Mouse (Mus musculus) adrenal gland, adult (tissue): ENCODE measurements around the gene Serinc3.
"Not testable (repeated sequence)": the region's sequence is repeated elsewhere in the genome, so short reads cannot be mapped to it uniquely, and the experiment has no call there.

Source experiments
- DNase-seq, 2 experiments: peaks; one replicate each; pipeline ENCODE4 v3.0.0; 2022 to 2023; ENCODE audit warnings: low spot score in 1 of 2; ENCODE audit not compliant: inconsistent age in 2 of 2

Gene Serinc3

DNA sequence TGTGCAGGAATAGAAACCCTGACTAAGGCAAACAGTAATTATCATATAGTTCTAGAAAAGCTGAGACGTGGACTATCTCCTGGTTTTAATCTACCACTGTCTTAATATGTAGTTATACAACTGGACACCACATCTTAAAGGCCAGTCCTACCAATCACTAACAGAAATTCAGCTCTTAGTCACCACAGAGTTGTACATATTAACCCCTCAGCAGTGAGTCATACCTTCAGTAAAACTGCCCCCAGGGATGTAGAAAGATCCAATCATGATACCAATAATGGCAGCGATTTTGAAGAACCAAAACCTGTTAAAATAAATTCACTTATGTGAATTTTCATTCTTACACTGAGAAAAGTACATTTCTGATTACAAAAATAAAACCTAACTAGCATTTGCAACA lies 10.7 kb downstream of the Serinc3 start:
- DNase-seq = no peak

DNA sequence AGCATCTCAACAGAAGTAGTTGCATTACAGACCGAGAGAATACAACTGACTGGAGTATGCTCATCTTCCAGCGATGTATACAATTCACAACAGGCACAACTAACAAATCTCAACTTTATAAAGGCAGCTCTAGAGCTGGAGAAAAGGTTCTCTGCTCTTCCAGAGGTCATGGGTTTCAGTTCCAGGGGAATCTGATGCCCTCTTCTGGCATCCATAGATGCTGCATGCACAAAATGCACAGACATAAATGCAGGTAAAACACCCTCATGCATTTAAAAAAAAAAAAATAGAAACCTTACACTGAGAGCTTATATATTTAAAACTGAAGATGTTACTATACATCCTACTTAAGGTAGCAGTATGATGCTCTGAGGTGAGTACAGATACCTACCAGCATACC lies 13.2 kb downstream of the Serinc3 start:
- DNase-seq = no peak

DNA sequence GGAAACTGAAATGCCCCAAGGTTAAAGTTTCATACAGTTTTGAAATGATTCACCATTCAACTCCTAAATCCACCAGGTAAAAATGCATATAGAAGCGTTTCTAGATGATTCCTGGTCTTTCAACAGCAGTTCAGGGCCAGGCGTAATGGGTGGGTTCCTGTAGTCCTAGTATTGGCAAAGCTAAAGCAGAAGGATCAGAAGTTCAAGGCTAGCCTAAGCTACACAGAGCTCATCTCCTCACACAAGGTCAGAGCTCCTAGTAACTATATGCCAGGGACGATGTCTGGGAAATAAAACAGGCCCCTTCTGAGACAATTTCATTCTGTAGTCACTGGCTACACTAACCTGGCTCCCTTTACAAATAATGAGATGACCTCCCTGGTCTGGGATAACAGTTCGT lies 13.7 kb downstream of the Serinc3 start:
- peak in 1 of 2 experiments; percentile 73 for DNase-seq

DNA sequence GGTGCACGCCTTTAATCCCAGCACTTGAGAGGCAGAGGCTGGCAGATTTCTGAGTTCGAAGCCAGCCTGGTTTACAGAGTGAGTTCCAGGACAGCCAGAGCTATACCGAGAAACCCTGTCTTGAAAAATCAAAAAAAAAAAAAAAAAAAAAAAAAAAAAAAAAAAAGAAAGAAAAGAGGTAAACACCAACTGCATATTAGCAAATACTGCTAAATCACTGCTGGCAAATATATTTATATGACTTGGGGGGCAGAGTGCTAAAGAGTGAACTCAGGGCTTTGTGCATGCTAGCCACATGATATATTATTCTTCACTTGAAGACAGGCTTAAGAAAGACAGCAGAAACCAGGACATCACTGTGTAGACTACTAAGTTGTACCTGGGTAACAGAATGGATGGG lies 23.5 kb downstream of the Serinc3 start:
- DNase-seq = not testable (repeated sequence)

DNA sequence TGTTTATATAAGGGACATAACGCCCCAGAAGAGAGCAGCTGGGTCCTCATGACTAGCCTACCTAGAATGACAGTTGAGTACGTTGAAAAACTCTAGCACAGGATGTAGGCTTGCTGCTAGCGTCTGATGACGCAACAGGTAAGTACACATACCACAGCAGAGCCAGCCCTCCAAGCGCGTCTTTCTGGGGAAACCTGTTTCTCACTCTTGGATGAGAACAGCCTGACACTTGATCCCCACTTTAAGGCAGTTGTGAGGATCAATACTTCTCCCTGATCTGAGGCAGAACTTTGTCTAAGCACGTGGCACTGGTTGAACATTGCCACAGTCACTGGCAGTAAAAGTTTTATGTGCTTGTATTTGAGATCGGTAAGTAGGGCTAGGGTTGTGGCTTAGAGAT lies 24.5 kb downstream of the Serinc3 start:
- no peak for DNase-seq

DNA sequence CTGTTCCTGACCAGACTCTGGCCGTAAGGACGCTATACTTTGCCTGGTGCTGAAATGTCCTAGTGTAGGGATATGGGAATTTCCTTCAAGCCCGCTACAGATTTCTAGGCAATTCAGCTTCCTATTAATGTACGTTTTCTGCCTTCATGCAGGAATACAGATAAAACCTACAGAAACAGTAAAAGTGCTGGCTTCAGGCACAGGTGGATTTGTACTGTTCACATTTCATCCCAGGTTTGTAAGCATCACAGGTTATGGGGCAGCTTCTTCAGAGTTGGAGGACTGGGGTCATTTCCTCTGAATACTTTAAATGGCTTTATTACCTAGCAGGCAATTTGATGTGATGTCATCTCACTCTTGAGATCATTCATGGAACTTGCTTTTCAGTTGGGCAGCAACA lies 27.1 kb downstream of the Serinc3 start:
- DNase-seq = no peak

DNA sequence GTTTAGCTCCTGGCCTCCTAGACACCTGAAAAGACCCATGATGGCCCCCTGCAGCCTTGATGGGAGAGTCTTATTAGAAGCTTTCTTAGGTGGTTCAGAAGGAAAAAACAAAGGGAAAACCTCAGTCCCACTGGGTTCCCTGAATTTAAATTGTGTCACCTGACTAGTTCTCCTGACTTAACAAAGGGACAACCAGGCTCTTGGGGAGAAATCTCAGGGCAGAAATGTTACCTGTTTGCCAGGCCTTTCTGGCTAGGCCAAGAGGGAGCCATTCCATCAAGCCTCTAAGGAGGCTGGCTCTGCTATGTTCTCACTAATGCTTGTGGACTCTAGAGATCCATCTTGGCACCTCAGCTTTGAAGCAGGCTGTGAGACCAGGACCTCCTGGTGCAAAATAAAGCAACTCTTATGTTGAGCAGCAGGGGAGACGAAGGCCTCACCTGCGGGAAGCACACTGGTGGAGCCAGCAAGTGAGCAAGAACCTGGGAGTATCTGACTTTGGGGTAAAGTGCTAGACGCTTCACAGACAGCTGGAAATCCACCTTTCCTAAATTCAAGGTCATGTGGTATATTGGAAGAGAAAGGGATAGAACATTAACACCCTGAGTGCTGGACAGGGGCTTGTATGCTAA lies 27.6 kb downstream of the Serinc3 start:
- DNase-seq = no peak

DNA sequence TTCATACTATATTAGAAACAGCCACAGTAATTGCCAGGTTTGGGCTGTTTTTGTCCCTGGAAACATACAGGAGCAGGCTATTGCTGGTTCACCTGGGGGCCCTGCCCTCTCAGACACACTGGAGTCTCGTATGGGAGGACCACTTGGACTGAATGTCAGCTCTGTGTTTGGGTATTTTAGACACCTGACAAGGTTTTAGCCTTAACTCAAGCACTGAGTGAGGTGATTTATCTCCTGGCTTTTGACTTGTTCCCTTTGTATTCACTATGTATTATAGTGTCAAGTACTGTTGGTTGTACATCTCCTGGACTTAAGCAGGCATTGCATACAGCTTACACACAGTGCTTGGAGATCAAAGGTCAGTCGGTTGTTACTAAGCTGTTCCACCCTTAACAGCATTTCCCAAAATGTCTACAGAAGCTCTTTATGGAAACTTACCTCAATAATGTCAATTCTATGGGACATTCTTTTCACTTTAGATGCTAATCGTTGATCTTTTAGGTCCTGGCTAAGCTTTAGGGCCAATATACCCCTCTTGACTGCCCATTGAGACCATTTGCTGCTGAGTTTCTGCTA lies 28.2 kb downstream of the Serinc3 start:
- DNase-seq = no peak

DNA sequence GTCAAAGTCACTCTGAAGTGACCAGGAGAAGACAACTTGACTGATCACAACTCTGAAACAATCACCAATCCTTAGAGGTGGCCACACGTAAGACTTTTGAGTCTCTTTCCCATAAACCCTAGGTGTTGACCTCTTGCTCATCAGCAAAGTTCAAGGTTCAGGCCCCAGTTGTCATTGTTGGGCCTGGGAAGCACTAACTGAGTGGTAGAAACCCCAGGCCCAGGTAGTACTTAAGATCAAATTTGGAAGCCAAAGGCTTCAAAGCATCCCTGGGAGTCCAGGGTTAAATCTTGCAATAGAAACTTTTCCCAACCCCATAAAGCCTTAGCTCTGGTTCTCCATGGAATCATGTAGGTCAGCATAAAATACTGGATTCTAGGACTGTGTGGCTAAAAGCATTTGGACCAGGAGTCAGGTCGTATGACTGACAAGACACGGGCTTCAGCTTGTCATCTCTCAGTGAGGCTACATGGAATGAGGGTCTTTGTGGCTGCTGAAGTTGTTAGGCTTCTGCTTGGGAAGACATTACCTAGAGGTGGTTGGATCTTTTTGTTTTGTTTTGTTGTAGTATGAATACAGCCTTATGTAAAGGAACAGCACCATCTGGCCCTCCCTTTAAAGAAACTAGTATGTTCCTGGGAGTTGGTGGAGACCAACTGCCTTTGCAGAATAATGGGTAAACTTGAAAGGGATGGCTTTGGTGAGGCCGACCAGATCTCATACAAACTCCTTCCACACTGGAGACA lies 28.9 kb downstream of the Serinc3 start:
- DNase-seq = peak in 1 of 2 experiments; percentile 37

DNA sequence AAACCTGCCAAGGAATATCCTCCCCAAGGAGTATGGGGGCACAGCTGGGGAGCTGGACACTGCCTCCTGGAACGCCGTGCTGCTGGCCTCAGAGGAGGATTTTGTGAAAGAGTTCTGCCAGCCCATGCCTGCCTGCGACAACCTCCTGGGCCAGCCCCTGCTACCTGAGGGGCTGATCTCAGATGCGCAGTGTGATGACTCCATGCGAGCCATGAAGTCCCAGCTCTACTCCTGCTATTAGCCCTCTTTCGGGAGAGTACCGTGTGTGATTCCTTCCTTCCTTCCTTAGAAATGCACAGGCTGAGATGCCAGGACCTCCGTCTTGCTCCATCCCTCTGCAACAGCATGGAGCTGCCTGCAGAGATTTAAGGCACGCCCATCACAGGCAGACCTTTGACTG lies 29.5 kb downstream of the Serinc3 start:
- DNase-seq = peak in 1 of 2 experiments; percentile 25

DNA sequence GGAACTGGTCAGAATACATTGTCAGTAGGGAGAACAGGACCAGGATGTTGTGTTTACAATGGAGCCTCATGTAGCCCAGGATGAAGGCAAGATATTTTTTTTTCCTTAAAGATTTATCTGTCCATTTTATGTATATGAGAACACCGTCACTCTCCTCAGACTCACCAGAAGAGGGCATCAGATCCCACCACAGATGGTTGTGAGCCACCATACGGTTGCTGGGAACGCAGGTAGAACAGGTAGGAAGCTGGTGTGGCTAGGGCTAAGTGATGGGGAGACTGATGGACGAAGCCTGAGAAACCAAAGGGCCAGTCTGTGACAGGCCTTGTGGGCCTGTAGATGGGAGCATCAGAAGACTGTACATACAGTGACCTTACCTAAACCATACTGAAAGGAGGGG lies 30.9 kb downstream of the Serinc3 start:
- no peak for DNase-seq

DNA sequence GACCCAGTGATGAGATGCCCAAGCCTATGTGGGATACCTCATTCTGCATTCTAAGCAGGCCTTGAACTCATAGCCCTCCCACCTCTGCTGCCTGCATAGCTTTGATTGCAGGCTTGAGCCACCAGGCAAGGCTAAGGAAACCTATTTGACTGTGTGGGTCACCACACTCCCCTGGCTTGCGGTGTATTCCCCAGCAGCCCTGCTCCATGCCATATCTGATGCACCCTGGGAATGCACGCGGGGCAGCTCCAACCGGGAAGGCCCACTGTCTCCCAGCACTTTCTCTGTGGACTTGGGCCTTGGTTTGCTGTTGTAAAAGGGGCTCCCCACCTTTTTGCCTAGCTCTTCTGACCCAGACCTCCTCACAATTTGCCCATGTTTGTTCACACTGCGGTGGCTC lies 31.7 kb downstream of the Serinc3 start:
- no peak for DNase-seq

DNA sequence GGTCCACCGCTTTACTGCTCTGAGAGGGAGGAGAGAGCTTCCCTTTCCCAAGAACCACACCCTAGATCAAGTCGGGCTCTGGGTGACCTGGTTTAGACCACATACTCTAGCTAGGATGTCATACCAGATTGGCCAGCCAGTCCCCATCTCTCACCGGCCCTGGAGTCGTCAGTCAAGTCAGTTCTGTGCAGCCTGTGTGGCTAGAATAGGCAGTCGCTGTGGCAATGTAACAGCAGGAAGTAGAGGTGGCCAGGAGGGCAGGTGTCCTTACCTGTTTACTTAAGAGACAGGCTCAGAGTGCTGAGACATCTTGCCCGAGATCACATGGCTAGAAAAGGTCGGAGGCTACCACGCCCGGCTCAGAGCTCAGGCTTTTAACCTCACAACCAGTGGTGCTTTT lies 33.8 kb downstream of the Serinc3 start:
- no peak for DNase-seq

DNA sequence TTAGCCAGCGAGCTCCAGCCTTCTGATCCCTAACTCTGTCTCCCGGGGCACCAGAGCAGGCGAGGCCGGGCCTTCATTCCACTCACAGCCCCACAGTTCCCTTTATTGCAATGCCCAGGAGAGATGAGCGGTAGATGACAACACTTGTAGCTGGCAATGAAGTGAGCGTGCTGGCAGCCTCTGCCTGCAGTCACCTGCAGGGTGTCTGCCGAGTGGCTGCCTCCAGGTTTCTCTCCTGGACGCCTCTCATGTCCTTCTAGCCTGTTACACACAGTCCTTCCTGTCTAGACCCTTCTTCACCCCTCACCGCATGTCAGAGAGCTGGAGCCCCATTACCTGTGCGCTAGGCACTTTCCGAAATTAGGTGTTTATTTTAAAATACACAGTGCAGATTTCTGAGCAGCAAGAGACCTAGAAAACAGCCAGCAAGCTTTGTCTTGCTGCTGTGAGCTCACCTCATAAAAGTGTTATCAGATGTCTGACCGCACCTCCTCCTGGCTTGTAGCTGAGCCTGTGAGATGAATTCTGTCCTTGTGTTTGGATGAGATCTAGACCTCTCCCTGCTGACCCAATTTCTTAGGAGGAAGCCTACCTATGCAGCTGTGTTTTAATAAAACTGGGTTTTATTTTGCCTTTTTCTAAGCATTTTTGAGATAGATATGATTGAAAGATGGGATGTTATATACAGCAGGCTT lies 35.5 kb downstream of the Serinc3 start:
- peak in 1 of 2 experiments; percentile 34 for DNase-seq

DNA sequence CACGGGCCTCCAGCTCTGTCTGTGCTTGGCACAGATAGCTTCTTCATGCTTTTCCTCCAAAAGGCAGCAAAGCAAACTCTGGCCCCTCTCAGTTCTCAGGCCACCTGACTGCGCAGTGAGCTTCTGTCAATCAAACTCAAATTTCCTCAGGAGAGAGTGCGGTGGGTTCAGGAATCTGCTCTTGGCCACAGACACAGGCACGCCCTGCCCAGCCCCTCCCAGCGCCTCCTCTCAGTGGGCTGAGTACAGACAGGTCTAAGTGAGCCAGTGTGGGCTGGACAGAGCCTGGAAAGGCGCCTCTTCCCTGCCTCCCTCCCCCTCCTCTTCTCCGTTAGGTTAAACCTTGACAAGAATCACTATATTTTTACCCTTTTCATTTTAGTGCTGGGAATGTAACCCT lies 36.9 kb downstream of the Serinc3 start:
- DNase-seq = no peak

DNA sequence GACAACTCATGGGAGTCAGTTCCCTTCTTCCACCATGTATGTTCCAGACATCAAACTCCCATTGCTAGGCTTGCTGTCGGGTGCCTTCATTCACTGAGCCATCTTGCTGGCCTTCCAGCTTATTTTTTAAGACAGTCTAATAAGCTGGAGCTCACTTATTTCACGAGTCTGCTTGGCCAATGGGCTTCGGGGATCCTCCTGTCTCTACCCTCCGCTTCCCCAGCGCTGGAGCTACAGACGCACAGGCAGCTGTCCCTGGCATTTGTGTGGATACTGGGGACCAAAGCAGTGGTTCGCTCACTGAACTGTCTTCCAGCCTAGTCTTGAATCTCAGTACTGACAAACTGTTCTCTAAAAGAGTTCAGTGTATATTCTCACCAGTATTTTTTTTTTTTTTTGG lies 38.8 kb downstream of the Serinc3 start:
- no peak for DNase-seq

DNA sequence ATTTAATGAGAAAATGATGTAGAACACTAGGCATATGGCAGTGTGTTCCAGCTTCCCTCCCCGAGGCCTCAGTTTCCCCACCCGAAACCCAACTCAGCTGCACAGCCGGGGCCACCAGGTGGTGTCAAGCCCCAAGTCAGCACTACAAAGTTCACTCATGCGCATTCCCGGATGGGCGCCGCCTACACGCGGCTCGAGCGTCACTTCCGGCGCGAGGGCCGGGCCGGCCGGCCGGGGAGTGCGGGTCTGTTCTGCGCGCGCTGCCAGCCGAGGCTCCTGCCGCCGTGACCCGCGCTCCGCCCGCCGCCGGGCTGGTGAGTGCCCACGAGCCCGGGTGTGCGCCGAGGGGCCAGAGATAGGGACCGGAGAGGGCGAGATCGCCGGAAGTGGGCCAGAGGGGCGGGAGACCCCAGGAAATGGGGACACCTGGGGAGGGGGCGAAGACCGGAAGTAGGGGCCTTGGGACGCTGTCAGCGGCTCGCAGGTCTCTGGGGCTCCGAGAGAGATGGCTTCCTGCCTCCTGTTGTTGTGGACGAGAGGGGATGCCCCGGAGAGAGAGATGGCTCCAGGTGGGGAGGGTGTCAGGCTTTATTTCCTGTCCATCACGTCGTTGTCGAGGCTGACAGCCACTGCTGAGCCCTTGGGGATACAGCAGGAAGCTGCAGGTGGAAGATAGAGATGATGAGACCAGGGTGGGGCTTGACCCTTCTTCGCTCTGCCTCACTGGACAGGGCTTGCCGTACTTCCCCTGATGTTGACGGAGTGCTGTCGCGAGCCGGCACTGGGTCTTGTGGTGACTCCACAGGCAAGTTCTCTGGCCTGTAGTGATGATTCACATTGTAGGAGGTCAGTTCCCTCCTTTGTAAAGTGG lies 42.6 kb downstream of the Serinc3 start, which contains the start of gene Ttpal:
Gene Ttpal (plus strand): TSS at position 214 of the 871 bp plus-strand sequence.
- peak; percentile 91 to 95 for DNase-seq

DNA sequence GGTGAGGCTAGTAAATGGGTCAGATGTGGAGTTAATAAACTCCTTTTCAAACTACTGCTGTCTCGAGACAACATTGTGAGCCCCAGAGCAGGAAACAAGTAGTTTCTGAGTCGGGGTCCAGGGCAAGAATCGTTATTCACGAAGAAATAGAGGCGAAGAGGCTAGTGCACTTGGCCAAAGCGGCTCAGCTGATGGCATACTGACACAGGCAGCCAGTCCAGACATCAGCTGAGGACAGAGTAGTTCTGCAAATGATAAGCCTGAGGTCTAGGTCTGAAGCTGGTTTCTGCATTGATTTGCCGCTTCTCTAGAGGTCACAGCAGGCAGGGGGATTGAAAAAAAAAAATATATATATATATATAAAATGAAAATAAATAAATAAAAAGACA lies 43.2 kb downstream of the Serinc3 start:
- DNase-seq = no peak

DNA sequence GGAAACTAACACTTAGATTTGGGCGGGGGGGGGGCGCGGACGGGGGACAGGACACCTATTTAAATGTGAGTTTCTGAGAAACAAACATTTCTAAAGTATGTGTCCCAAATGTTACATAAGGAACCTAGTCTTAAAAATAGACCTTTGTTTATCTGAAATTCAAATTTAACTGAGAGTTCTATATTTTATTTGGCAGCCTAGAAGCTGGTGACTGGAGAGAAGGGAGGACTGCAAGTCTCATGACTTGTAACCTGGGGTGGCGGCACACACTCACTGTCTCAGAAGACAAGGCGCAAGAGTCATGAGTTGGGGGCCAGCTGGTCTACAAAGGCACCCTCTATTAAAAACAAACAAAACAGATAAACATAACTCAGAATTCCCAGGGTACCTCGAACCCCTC lies 43.9 kb downstream of the Serinc3 start:
- DNase-seq = no peak

DNA sequence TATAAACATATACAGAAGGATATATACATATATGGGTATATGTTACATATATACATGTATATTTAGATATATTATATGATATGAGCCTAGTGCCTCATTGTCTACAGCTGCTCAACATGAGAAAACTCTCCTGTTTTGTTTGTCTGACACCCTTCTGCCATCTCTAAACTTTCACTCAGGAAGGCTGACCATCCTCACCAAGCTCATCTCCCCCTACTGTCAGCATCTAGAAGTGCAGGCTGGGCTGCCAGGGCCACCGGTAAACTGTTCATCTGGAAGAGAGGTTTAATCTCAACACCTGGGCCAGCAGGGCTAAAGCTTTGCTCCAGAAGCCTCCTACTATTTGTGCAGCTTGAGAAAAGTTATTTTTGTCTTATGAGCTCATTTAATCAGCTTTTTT lies 45.7 kb downstream of the Serinc3 start:
- peak; percentile 62 to 88 for DNase-seq

DNA sequence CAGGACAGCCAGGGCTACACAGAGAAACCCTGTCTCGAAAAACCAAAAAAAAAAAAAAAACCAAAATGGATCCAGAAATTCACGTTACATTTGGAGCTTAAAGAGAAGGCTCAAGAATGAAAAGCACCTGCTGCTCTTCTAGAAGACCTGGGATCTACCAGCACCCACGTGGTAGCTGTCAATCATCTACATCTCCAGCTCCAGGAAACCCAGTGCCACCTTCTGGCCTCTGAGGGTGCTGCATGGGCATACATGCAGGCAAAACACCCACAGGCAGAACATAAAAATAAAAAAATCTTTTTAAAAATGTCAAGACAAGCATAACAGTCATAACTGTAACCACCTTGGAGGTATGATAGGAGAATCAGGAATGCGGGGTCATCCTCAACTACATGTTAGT lies 47.3 kb downstream of the Serinc3 start:
- DNase-seq = peak; percentile 41 to 73
